Mouse (Mus musculus) ES-Bruce4 (cell line): ENCODE results near the gene Lats2. TPM values are rescaled to one million over a fixed set of nuclear protein-coding genes. Genes with fewer than 3 reads are reported as not detected.
A peak's percentile ranks its signal among the peaks of the same experiment; 100 is the strongest.
"Not testable (repeated sequence)": the region's sequence is repeated elsewhere in the genome, so short reads cannot be mapped to it uniquely, and the experiment has no call there.

Experiments used
- H3K27ac ChIP-seq: 2 replicates; pipeline ENCODE4 v1.5.1; 2012; ENCODE audit warnings: low read length, inconsistent platforms; ENCODE audit not compliant: insufficient read depth
- H3K27me3 ChIP-seq: 2 replicates; pipeline ENCODE4 v1.6.1; 2012; ENCODE audit warnings: mild to moderate bottlenecking, low read length, inconsistent platforms; ENCODE audit not compliant: control insufficient read depth, poor library complexity, insufficient read depth, severe bottlenecking
- H3K36me3 ChIP-seq: 2 replicates; pipeline ENCODE4 v1.6.1; 2012; ENCODE audit warnings: inconsistent platforms, mild to moderate bottlenecking, low read length, moderate library complexity; ENCODE audit not compliant: control insufficient read depth, poor library complexity, insufficient read depth, severe bottlenecking
- H3K4me1 ChIP-seq: one replicate; pipeline ENCODE4 v1.8.1; 2011; ENCODE audit warnings: low read length; ENCODE audit not compliant: control insufficient read depth, insufficient read depth
- H3K4me3 ChIP-seq: 2 replicates; pipeline ENCODE4 v1.5.1; 2011; ENCODE audit warnings: low read depth, mild to moderate bottlenecking, low read length
- H3K9ac ChIP-seq: 2 replicates; pipeline ENCODE4 v1.6.1; 2012; ENCODE audit warnings: low read depth, mild to moderate bottlenecking, inconsistent platforms; ENCODE audit not compliant: poor library complexity, severe bottlenecking
- H3K9me3 ChIP-seq: replicated peaks from 2 replicates; pipeline ENCODE4 v1.6.1; 2012; ENCODE audit warnings: mild to moderate bottlenecking, low read length, inconsistent platforms; ENCODE audit not compliant: control insufficient read depth, poor library complexity, insufficient read depth, severe bottlenecking
- CTCF ChIP-seq: IDR thresholded peaks from one replicate; pipeline ENCODE4 v1.8.1; 2011; ENCODE audit warnings: low read depth, low read length
- EP300 ChIP-seq: IDR thresholded peaks from 2 replicates; pipeline ENCODE4 v1.6.1; 2011; ENCODE audit warnings: low read depth, low read length; ENCODE audit not compliant: insufficient read depth
- POLR2A ChIP-seq: IDR thresholded peaks from one replicate; pipeline ENCODE4 v1.8.1; 2011; ENCODE audit warnings: low read length; ENCODE audit not compliant: insufficient read depth
- polyA plus RNA-seq: library from polyadenylated mRNA; stranded (reverse); fragments of >200 nt; gene quantifications from 2 replicates; pipeline ENCODE4 v1.2.4, GENCODE M21; 2011; ENCODE audit warnings: low read depth; ENCODE audit not compliant: missing spikeins, insufficient read depth, insufficient read length

Gene Lats2
- polyA plus RNA-seq, 1 experiment, result 18.4 TPM

DNA sequence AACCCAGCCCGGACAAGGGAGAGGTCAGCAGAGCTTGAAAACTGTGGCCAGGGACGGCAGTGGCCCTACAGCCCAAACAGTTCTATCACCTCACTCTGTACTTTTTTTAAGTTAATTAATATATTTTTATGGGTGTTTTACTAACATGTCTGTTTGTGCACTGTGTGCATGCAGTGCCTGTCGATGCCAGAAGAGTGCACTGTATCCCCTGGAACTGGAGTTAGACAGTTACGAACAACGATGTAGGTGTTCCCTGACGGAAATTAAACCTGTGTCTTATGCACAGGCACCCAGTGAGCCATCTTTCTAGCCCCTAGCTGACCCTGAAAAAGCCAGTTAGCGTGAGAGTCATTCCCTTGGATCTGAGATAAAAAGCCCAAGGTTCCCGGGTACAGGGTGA lies 62.6 kb downstream of the Lats2 start:
- H3K4me3 ChIP-seq, result no peak overlapping the region
- no peaks in the 10 kb centered on the region for H3K27me3 ChIP-seq
- TF ChIP-seq CTCF (peak; percentile 32), EP300 (no peak)
- no peak overlapping the region for H3K27ac ChIP-seq
- H3K9me3 ChIP-seq, result no peaks in the 10 kb centered on the region
- peaks cover 1% of the 10 kb centered on the region for H3K4me1 ChIP-seq
- no peak overlapping the region for H3K9ac ChIP-seq
- no peaks in the 10 kb centered on the region for H3K36me3 ChIP-seq

DNA sequence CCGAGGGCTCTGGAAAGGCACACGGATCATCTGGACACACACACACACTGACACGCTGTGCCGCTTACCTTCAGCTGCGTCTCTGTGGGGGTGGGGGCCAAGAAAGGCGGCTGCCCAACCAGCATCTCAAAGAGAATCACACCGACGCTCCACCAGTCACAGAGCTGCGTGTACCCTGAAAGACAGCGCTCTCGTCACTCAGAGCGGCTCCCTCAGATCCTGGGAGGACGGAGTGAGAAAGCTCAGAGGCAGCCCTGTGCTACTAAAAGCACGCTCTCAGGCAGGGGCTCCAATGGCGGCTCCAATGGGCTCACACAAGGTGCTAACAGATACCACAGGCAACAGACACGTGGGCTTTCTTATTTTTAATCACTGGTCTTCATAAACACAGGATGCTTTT lies 63.9 kb downstream of the Lats2 start:
- peaks cover 1% of the 10 kb centered on the region for H3K4me1 ChIP-seq
- H3K36me3 ChIP-seq, result no peaks in the 10 kb centered on the region
- H3K9ac ChIP-seq, result no peak overlapping the region
- no peaks in the 10 kb centered on the region for H3K9me3 ChIP-seq
- H3K4me3 ChIP-seq, result peak overlapping the region; percentile 10; the same call in 1 of the 2 replicates
- TF ChIP-seq POLR2A, result no peak
- TF ChIP-seq CTCF, result no peak
- TF ChIP-seq EP300, result no peak
- H3K27me3 ChIP-seq, result no peaks in the 10 kb centered on the region
- H3K27ac ChIP-seq, result no peak overlapping the region

DNA sequence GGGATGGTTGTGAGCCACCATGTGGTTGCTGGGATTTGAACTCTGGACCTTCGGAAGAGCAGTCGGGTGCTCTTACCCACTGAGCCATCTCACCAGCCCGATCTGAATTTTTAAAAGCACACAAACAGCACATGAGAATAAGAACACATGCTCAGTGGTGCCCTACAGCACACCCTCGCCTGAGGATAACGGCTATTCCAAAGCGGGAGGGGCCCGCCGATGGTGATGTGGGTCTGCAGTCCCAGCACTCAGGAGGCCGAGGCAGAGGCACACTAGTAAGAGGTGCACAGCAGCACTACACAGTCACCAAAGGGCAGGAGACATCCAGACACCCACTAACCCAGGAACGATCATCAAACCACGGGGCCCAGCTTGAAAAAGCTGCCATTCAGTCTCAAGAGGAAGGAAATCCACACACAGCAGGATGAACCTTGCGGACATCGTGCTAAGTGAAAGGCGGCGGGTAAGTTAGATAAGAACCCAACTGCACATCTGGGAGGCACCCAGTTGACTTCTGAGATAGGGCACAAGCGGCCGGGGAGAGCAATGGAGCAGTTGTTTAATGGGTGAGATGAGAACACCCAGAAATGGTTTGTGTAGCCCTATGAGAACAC lies 65.6 kb downstream of the Lats2 start:
- Histone ChIP-seq H3K4me3 (no peak overlapping the region), H3K36me3 (no peaks in the 10 kb centered on the region), H3K27ac (no peak overlapping the region), H3K9ac (no peak overlapping the region), H3K27me3 (no peaks in the 10 kb centered on the region), H3K9me3 (no peaks in the 10 kb centered on the region), H3K4me1 (peaks cover 1% of the 10 kb centered on the region)
- TF ChIP-seq POLR2A, result no peak
- TF ChIP-seq CTCF, result no peak
- no peak for TF ChIP-seq EP300

DNA sequence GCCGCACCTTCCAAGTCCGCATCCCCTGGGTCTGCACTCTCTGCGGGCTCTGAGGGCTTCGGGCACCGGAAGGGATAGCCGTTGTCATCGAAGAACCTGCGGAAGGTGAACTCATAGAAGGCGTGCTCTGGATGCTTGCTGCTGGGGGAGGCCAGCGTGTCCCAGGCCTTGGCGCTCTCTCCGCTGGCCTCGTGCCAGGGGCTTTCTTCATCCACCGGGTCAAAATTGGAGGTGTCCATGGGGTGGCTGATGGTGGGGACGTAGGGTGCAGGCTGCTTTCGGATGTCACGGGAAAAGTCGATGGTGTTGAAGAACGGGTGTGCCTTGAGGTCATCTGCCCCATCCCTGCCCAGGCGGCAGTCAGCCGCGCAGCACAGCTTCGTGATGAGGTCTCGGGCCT lies 66.9 kb downstream of the Lats2 start:
- peak overlapping the region; percentile 29 for H3K4me3 ChIP-seq
- H3K9me3 ChIP-seq, result no peaks in the 10 kb centered on the region
- no peaks in the 10 kb centered on the region for H3K36me3 ChIP-seq
- H3K27me3 ChIP-seq, result no peaks in the 10 kb centered on the region
- no peak overlapping the region for H3K27ac ChIP-seq
- TF ChIP-seq POLR2A (no peak), EP300 (no peak), CTCF (no peak)
- H3K9ac ChIP-seq, result no peak overlapping the region
- H3K4me1 ChIP-seq, result peaks cover 1% of the 10 kb centered on the region

DNA sequence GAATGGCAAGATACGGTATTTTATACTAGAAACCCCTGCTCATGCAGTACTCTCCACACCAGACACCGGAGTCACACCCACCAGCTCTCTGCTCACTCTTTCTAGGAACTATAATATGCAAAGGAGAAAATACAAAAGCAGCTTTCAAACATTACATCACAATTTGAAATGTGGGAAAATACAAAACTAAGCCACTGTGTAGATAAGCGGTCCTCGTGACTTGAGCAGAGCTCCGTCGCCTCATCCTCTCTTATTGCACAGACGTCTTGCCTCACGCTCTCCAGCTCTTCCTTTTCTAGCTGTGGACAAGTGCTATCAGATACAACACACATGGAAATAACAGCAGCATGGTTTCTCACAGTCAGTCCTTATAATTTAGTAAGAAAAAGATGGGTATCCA lies 67.5 kb downstream of the Lats2 start:
- Histone ChIP-seq H3K9me3 (no peaks in the 10 kb centered on the region), H3K27me3 (no peaks in the 10 kb centered on the region), H3K36me3 (no peaks in the 10 kb centered on the region), H3K27ac (no peak overlapping the region), H3K4me1 (peaks cover 1% of the 10 kb centered on the region), H3K4me3 (no peak overlapping the region), H3K9ac (no peak overlapping the region)
- no peak for TF ChIP-seq POLR2A
- no peak for TF ChIP-seq EP300
- TF ChIP-seq CTCF, result no peak

DNA sequence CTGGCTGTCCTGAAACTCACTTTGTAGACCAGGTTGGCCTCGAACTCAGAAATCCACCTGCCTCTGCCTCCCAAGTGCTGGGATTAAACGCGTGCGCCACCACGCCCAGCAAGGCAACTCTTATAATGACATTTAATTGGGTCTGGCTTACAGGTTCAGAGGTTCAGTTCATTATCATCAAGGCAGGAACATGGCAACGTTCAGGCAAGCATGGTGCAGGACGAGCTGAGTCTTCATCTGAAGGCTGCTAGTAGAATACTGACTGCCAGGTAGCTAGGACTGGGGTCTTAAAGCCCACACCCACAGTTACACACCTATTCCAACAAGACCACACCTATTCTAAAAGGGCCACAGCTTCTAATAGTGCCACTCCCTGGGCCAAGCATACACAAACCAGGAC lies 70.1 kb downstream of the Lats2 start:
- not testable (repeated sequence) for H3K4me1 ChIP-seq, H3K27ac ChIP-seq, H3K9ac ChIP-seq, H3K4me3 ChIP-seq, H3K9me3 ChIP-seq, H3K36me3 ChIP-seq, H3K27me3 ChIP-seq
